9 mouse cellular contexts compared by ENCODE assay signal in genomic region chr7:49427843-49428242, GRCm38 (mm10).
A peak's percentile ranks its signal among the peaks of the same experiment; 100 is the strongest.
DNase-seq lines count a peak whose midpoint lies in the region; TF ChIP-seq lines count a peak whose summit lies in the region.
"Had no signal": no experiment of that assay in that cellular context is flagged by ENCODE, and none has a peak within 500 bp of the region (broad histone marks: within the 10 kb centered on the region; RNA-seq: fewer than 3 reads in every experiment).

No protein-coding gene starts in this region.

- no peak for TF ChIP-seq POLR2A in cortical plate, adult 2 months (IDR thresholded peaks at IDR 0.05; ENCODE audit: extremely low read depth, insufficient read depth, low read length)

- 0 out of 2 replicates have a peak, but pooled peaks cover 2% of the 10 kb centered on the region for H3K4me1 ChIP-seq in cortical plate, adult 2 months (ENCODE audit: control insufficient read depth, insufficient read depth, low read length)

- TF ChIP-seq CTCF in cortical plate, adult 2 months (IDR thresholded peaks at IDR 0.05; ENCODE audit: extremely low read depth, insufficient read depth, low read length) = peak; percentile 82

- no peak overlapping the region for H3K27ac ChIP-seq in cortical plate, adult 2 months (ENCODE audit: insufficient read depth, low read length)

- peak; percentile 25 for DNase-seq in adrenal gland, adult 2 months
- DNase-seq in adrenal gland, postnatal 25 days = no peak
- DNase-seq in kidney, postnatal 4 days = peak; percentile 51 to 64
- no peak for DNase-seq in kidney, adult 11 months
- peak; percentile 54 for DNase-seq in mesoderm, embryonic 11.5 days (ENCODE audit: low read depth, low spot score)
- no peak for DNase-seq in urinary bladder, postnatal 10 days (ENCODE audit: low spot score)
- no peak for DNase-seq in c-Kit-positive CD71-positive TER-119-positive erythroid progenitor cells, embryonic 14.5 days (ENCODE audit: low spot score)

- no peak overlapping the region for H3K4me3 ChIP-seq in cortical plate, adult 2 months (ENCODE audit: insufficient read depth, low read length)
- H3K4me3 ChIP-seq: erythroblast, embryonic 14.5 days had no signal

Comparison
In these comparisons a context has a peak if more than half of its experiments do, and no peak if none do; other contexts are left out.
1. DNase-seq: peak in adrenal gland, adult 2 months (single experiment), kidney, postnatal 4 days (2 of 2) and mesoderm, embryonic 11.5 days (single experiment); none in adrenal gland, postnatal 25 days (single experiment), kidney, adult 11 months (single experiment), urinary bladder, postnatal 10 days (single experiment) and c-Kit-positive CD71-positive TER-119-positive erythroid progenitor cells, embryonic 14.5 days (single experiment).